Mouse (Mus musculus) effector memory CD4-positive, alpha-beta T cell, adult 5 months (primary cell): Measurements from ENCODE around the gene Aqp6. TPM values are rescaled to one million over a fixed set of nuclear protein-coding genes. Genes with fewer than 3 reads are reported as not detected.

Experiments used
- polyA plus RNA-seq: library from polyadenylated mRNA; unstranded; fragments of 100-300 nt; shearing (Covaris generic); gene quantifications from one replicate; pipeline ENCODE4 v1.2.1, GENCODE M21; 2017

Gene Aqp6
- not detected for polyA plus RNA-seq

GRCm38 (mm10) chr15:99600986-99601822 is at the start of gene Aqp6:
Gene Aqp6 (plus strand): TSS chr15:99601400.

GRCm38 (mm10) chr15:99578802-99579485 is 22.3 kb upstream of the Aqp6 start, which contains the start of gene Aqp2:
Gene Aqp2 (plus strand): TSS chr15:99579055.

GRCm38 (mm10) chr15:99590429-99591084 is 10.6 kb upstream of the Aqp6 start, which contains the start of gene Aqp5:
Gene Aqp5 (plus strand): TSS chr15:99590782.

GRCm38 (mm10) chr15:99651163-99651872 is 50.1 kb downstream of the Aqp6 start, which contains the start of gene Racgap1:
Gene Racgap1 (minus strand): TSS chr15:99651656.

Other genes with a start within 250 kb of the Aqp6 start
- gene Fmnl3, start 230.9 kb upstream of the Aqp6 start, polyA plus RNA-seq, result 49.7 TPM
- gene Tmbim6, start 208.5 kb upstream of the Aqp6 start, polyA plus RNA-seq, result 143 TPM
- 9.1 TPM for gene Nckap5l, start 143.7 kb upstream of the Aqp6 start, polyA plus RNA-seq
- gene Bcdin3d, start 126.7 kb upstream of the Aqp6 start, polyA plus RNA-seq, result 8.4 TPM
- not detected for gene Faim2, start 73.2 kb upstream of the Aqp6 start, polyA plus RNA-seq
- gene Aqp2, start 22.3 kb upstream of the Aqp6 start, polyA plus RNA-seq, result not detected
- not detected for gene Aqp5, start 10.6 kb upstream of the Aqp6 start, polyA plus RNA-seq
- 10.4 TPM for gene Racgap1, start 50.3 kb downstream of the Aqp6 start, polyA plus RNA-seq
- 0.61 TPM for gene Asic1, start 69.0 kb downstream of the Aqp6 start, polyA plus RNA-seq
- gene Smarcd1, start 100.7 kb downstream of the Aqp6 start, polyA plus RNA-seq, result 24.9 TPM
- gene Gm17349, start 104.1 kb downstream of the Aqp6 start, polyA plus RNA-seq, result not detected
- not detected for gene Gpd1, start 116.1 kb downstream of the Aqp6 start, polyA plus RNA-seq
- 115 TPM for gene Cox14, start 124.2 kb downstream of the Aqp6 start, polyA plus RNA-seq
- gene Cers5, start 171.5 kb downstream of the Aqp6 start, polyA plus RNA-seq, result 64.6 TPM